Mouse (Mus musculus): ENCODE results near the gene Lmx1b.

DNA sequence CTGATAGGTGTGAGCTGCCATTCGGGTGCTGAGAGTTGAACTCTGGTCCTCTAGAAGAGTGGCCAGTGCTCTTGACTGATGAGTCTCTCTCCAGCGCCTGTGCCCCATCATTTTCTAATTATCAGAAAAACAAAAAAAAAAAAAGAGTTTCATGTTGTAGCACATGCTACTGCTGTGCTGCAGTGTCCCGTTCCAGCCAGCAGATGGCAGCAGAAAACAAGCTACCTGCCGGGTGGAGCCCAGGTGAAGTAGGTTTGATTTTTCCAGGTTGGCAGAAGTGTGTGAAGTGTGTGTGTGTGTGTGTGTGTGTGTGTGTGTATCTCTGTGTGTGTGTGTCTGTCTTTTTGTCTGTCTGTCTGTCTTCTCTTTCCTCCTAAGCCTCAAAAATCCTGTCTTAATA, 41.9 kb upstream of the Lmx1b start:
- no peak for TF ChIP-seq POLR2A (IDR thresholded peaks at IDR 0.05; ENCODE audit: insufficient read depth, low read depth, low read length)
- TF ChIP-seq CTCF (IDR thresholded peaks at IDR 0.05), result peak; percentile 80
- no peak; the same call in 1 of the 2 replicates for TF ChIP-seq EP300 (IDR thresholded peaks at IDR 0.05; ENCODE audit: insufficient read depth, low read depth, low read length)

Measured in heart, adult 2 months (tissue).